ENCODE assay signal across 8 mouse cellular contexts in the genomic region with DNA sequence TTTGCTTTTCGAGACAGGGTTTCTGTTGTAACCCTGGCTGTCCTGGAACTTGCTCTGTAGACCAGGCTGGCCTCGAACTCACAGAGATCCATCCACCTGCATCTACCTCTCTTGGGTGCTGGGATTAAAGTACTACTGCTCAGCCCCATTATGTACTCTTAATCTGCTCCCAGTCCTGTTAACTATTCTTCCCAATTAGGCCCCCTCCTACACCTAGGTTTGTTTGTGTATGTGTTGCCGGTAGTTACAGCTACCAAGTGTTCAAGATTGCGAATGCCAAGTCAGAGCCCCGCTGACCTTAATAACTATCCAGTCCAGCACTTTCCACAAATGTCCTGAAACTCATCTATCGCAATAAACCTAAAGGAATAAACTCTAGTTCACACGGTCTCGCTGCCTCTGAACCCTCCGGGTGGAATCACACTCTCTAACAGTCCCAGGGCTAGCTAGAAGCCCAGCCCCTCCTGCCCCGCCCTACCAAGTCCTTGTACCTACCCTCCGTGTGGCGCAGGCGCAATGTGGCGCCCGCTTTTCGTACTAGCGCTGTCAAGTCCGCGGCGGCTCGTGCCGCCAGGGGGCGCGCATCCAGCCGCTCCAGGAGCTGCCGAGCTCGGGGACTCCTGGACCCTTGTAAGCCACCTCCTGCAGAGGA. TPM values are rescaled to one million over a fixed set of nuclear protein-coding genes. Genes with fewer than 3 reads are reported as not detected.
DNase-seq lines count a peak whose midpoint lies in the region; ATAC-seq and TF ChIP-seq lines count a peak whose summit lies in the region.

No protein-coding gene starts in this region.

- peak; percentile 64 for TF ChIP-seq POLR2A in heart, adult 2 months (IDR thresholded peaks at IDR 0.05; ENCODE audit: insufficient read depth, low read depth, low read length)
- TF ChIP-seq POLR2A in kidney, adult 2 months (IDR thresholded peaks at IDR 0.05; ENCODE audit: low read depth, low read length) = no peak

- no peak overlapping the region for H3K27ac ChIP-seq in embryonic facial prominence, embryonic 13.5 days
- H3K27ac ChIP-seq in heart, adult 2 months = peak overlapping the region; percentile 80
- peak overlapping the region; percentile 81; the same call in 1 of the 2 replicates for H3K27ac ChIP-seq in kidney, adult 2 months (ENCODE audit: insufficient read depth, low read depth, low read length)
- no peak overlapping the region for H3K27ac ChIP-seq in limb, embryonic 12.5 days
- H3K27ac ChIP-seq in midbrain, embryonic 14.5 days (replicated peaks; ENCODE audit: low read depth, low read length) = no peak overlapping the region

- 0 out of 2 replicates have a peak overlapping the region, but pooled peaks have one; percentile 49 for H3K9ac ChIP-seq in embryonic facial prominence, embryonic 13.5 days
- peak overlapping the region; percentile 78 for H3K9ac ChIP-seq in heart, adult 2 months (ENCODE audit: low read depth, low read length)
- no peak overlapping the region for H3K9ac ChIP-seq in limb, embryonic 12.5 days (replicated peaks)
- no peak overlapping the region for H3K9ac ChIP-seq in midbrain, embryonic 14.5 days (replicated peaks; ENCODE audit: low read length)

- 20% methylated on average over 27 of the region's 27 CpGs for WGBS in embryonic facial prominence, embryonic 13.5 days
- 14% methylated on average over 27 of the region's 27 CpGs for WGBS in heart, adult 2 months
- WGBS in kidney, adult 2 months = 10% methylated on average over 15 of the region's 27 CpGs
- 18% methylated on average over 27 of the region's 27 CpGs for WGBS in limb, embryonic 12.5 days
- WGBS in midbrain, embryonic 14.5 days = 20% methylated on average over 27 of the region's 27 CpGs

- 0 out of 2 replicates have a peak, but pooled peaks have one; percentile 50 for TF ChIP-seq EP300 in heart, adult 2 months (IDR thresholded peaks at IDR 0.05; ENCODE audit: insufficient read depth, low read depth, low read length)

- peak; percentile 94 for TF ChIP-seq CTCF in heart, adult 2 months (IDR thresholded peaks at IDR 0.05)
- peak; percentile 65 for TF ChIP-seq CTCF in kidney, adult 2 months (conservative IDR thresholded peaks at IDR 0.05; ENCODE audit: insufficient read depth, insufficient read length, low read depth, low read length)

- peak; percentile 83 for ATAC-seq in embryonic facial prominence, embryonic 13.5 days (ENCODE audit: insufficient number of reproducible peaks, insufficient read depth, low FRiP score, low TSS enrichment, low read depth)
- ATAC-seq in limb, embryonic 12.5 days (ENCODE audit: insufficient number of reproducible peaks, insufficient read depth, low FRiP score, low TSS enrichment, low read depth) = peak; percentile 92
- peak; percentile 90 for ATAC-seq in midbrain, embryonic 14.5 days (ENCODE audit: low FRiP score, low TSS enrichment)

- no peaks in the 10 kb centered on the region for H3K9me3 ChIP-seq in embryonic facial prominence, embryonic 13.5 days
- 0 out of 2 replicates have a peak, but pooled peaks cover 4% of the 10 kb centered on the region for H3K9me3 ChIP-seq in limb, embryonic 12.5 days
- no peaks in the 10 kb centered on the region for H3K9me3 ChIP-seq in midbrain, embryonic 14.5 days (ENCODE audit: control insufficient read depth, low read length)

- intact Hi-C loops in heart, adult 2 months (cut with DNase I) = loop anchor here (2.0 kb wide), 1 partner anchor 31 kb away; no protein-coding TSS in a partner anchor

- H3K4me2 ChIP-seq in embryonic facial prominence, embryonic 13.5 days = peak overlapping the region; percentile 54
- H3K4me2 ChIP-seq in limb, embryonic 12.5 days = peak overlapping the region; percentile 51
- H3K4me2 ChIP-seq in midbrain, embryonic 14.5 days (ENCODE audit: low read length) = peak overlapping the region; percentile 48

- peak overlapping the region; percentile 33 for H3K4me3 ChIP-seq in embryonic facial prominence, embryonic 13.5 days
- peak overlapping the region; percentile 53 for H3K4me3 ChIP-seq in heart, adult 2 months
- H3K4me3 ChIP-seq in kidney, adult 2 months (ENCODE audit: insufficient read depth, low read depth, low read length) = peak overlapping the region; percentile 49
- H3K4me3 ChIP-seq in limb, embryonic 12.5 days (replicated peaks) = peak overlapping the region; percentile 24
- H3K4me3 ChIP-seq in midbrain, embryonic 14.5 days (replicated peaks; ENCODE audit: low read depth, low read length) = no peak overlapping the region

- H3K79me2 ChIP-seq in heart, adult 2 months (replicated peaks; ENCODE audit: control insufficient read depth, insufficient read depth, low read length) = no peaks in the 10 kb centered on the region

- no peaks in the 10 kb centered on the region for H3K36me3 ChIP-seq in embryonic facial prominence, embryonic 13.5 days
- H3K36me3 ChIP-seq in heart, adult 2 months (ENCODE audit: control insufficient read depth, insufficient read depth, low read length) = no peaks in the 10 kb centered on the region
- no peaks in the 10 kb centered on the region for H3K36me3 ChIP-seq in kidney, adult 2 months (ENCODE audit: control insufficient read depth, insufficient read depth, low read length)
- no peaks in the 10 kb centered on the region for H3K36me3 ChIP-seq in limb, embryonic 12.5 days
- no peaks in the 10 kb centered on the region for H3K36me3 ChIP-seq in midbrain, embryonic 14.5 days (ENCODE audit: control insufficient read depth, insufficient read depth, low read length)

- H3K27me3 ChIP-seq in embryonic facial prominence, embryonic 13.5 days = no peaks in the 10 kb centered on the region
- H3K27me3 ChIP-seq in heart, adult 2 months (ENCODE audit: control insufficient read depth, insufficient read depth, low read length) = no peaks in the 10 kb centered on the region
- no peaks in the 10 kb centered on the region for H3K27me3 ChIP-seq in kidney, adult 2 months (replicated peaks; ENCODE audit: control insufficient read depth, insufficient read depth, low read length)
- H3K27me3 ChIP-seq in limb, embryonic 12.5 days = no peaks in the 10 kb centered on the region
- H3K27me3 ChIP-seq in midbrain, embryonic 14.5 days (ENCODE audit: control insufficient read depth, insufficient read depth, low read length) = no peaks in the 10 kb centered on the region

- peak; percentile 90 for DNase-seq in 3T3-L1 (ENCODE audit: low read depth, low spot score)
- DNase-seq in adrenal gland, postnatal 36 days = peak; percentile 91 to 94
- peak; percentile 91 to 93 for DNase-seq in heart, adult 2 months
- peak; percentile 96 for DNase-seq in kidney, adult 2 months
- peak; percentile 93 for DNase-seq in midbrain, embryonic 14.5 days
- DNase-seq in spleen, adult 12 weeks (ENCODE audit: low spot score) = peak; percentile 77

- no peaks in the 10 kb centered on the region for H3K4me1 ChIP-seq in embryonic facial prominence, embryonic 13.5 days
- H3K4me1 ChIP-seq in heart, adult 2 months (ENCODE audit: control insufficient read depth, insufficient read depth, low read length) = no peaks in the 10 kb centered on the region
- H3K4me1 ChIP-seq in kidney, adult 2 months (ENCODE audit: control insufficient read depth, insufficient read depth, low read length) = no peaks in the 10 kb centered on the region
- H3K4me1 ChIP-seq in limb, embryonic 12.5 days (replicated peaks) = no peaks in the 10 kb centered on the region
- no peaks in the 10 kb centered on the region for H3K4me1 ChIP-seq in midbrain, embryonic 14.5 days (ENCODE audit: control insufficient read depth, insufficient read depth, low read length)

RNA-seq across cellular contexts. Expression of gene Magix, which starts 1.5 kb away (rescaled TPM):
- under 1 TPM; 0.66 to 0.89 TPM for total RNA-seq in adrenal gland, postnatal 36 days (2021)
- 0.66 TPM in 1 of 2 replicates, not detected in the other for polyA plus RNA-seq in embryonic facial prominence, embryonic 13.5 days (2015; fragmentation: Nextera tagmentation; extraction: Ambion mirVana)
- total RNA-seq in heart, adult 2 months (2021) = 10 to 100 TPM; 23.1 to 32.5 TPM
- polyA plus RNA-seq in heart, adult 2 months (2012; rRNA removed) = 37.5 and 44.5 TPM in 2 replicates
- 17.4 and 22.1 TPM in 2 replicates for polyA plus RNA-seq in kidney, adult 2 months (2012; rRNA removed)
- polyA plus RNA-seq in limb, embryonic 12.5 days (2016; fragmentation: Nextera tagmentation; extraction: Ambion mirVana) = 0.31 TPM in 1 of 2 replicates, not detected in the other
- 0.16 TPM in 2 replicates for polyA plus RNA-seq in midbrain, embryonic 14.5 days (2014; fragmentation: Nextera tagmentation; extraction: Ambion mirVana)

RNA-seq across cellular contexts. Expression of gene Plp2, which starts 8.3 kb away (rescaled TPM):
- total RNA-seq in adrenal gland, postnatal 36 days (2021) = 10 to 100 TPM; 73.8 to 80.2 TPM
- polyA plus RNA-seq in embryonic facial prominence, embryonic 13.5 days (2015; fragmentation: Nextera tagmentation; extraction: Ambion mirVana) = 100 and 115 TPM in 2 replicates
- 10 to 100 TPM; 40.3 to 56.3 TPM for total RNA-seq in heart, adult 2 months (2021)
- polyA plus RNA-seq in heart, adult 2 months (2012; rRNA removed) = 118 and 159 TPM in 2 replicates
- 72.2 and 74.1 TPM in 2 replicates for polyA plus RNA-seq in kidney, adult 2 months (2012; rRNA removed)
- polyA plus RNA-seq in limb, embryonic 12.5 days (2016; fragmentation: Nextera tagmentation; extraction: Ambion mirVana) = 68.9 and 76.6 TPM in 2 replicates
- polyA plus RNA-seq in midbrain, embryonic 14.5 days (2014; fragmentation: Nextera tagmentation; extraction: Ambion mirVana) = 11.2 and 22.4 TPM in 2 replicates

RNA-seq across cellular contexts. Expression of gene Gpkow, which starts 17.4 kb away (rescaled TPM):
- total RNA-seq in adrenal gland, postnatal 36 days (2021) = 10 to 100 TPM; 49.7 to 66.9 TPM
- polyA plus RNA-seq in embryonic facial prominence, embryonic 13.5 days (2015; fragmentation: Nextera tagmentation; extraction: Ambion mirVana) = 37.2 and 40.6 TPM in 2 replicates
- 10 to 100 TPM; 18.0 to 19.3 TPM for total RNA-seq in heart, adult 2 months (2021)
- polyA plus RNA-seq in heart, adult 2 months (2012; rRNA removed) = 7.1 and 11.4 TPM in 2 replicates
- 8.2 and 10.9 TPM in 2 replicates for polyA plus RNA-seq in kidney, adult 2 months (2012; rRNA removed)
- polyA plus RNA-seq in limb, embryonic 12.5 days (2016; fragmentation: Nextera tagmentation; extraction: Ambion mirVana) = 42.9 and 43.2 TPM in 2 replicates
- polyA plus RNA-seq in midbrain, embryonic 14.5 days (2014; fragmentation: Nextera tagmentation; extraction: Ambion mirVana) = 39.3 and 53.8 TPM in 2 replicates

RNA-seq across cellular contexts. Expression of gene Prickle3, which starts 22.5 kb away (rescaled TPM):
- total RNA-seq in adrenal gland, postnatal 36 days (2021) = 10 to 100 TPM in 1 of 2 experiments, 1 to 10 TPM in 1; 7.7 to 11.9 TPM
- polyA plus RNA-seq in embryonic facial prominence, embryonic 13.5 days (2015; fragmentation: Nextera tagmentation; extraction: Ambion mirVana) = 9.9 and 11.8 TPM in 2 replicates
- total RNA-seq in heart, adult 2 months (2021) = 10 to 100 TPM; 16.8 to 25.2 TPM
- polyA plus RNA-seq in heart, adult 2 months (2012; rRNA removed) = 21.5 and 27.8 TPM in 2 replicates
- polyA plus RNA-seq in kidney, adult 2 months (2012; rRNA removed) = 8.9 and 9.2 TPM in 2 replicates
- 7.2 and 7.4 TPM in 2 replicates for polyA plus RNA-seq in limb, embryonic 12.5 days (2016; fragmentation: Nextera tagmentation; extraction: Ambion mirVana)
- polyA plus RNA-seq in midbrain, embryonic 14.5 days (2014; fragmentation: Nextera tagmentation; extraction: Ambion mirVana) = 0.89 and 1.4 TPM in 2 replicates

RNA-seq across cellular contexts. Expression of gene Wdr45, which starts 34.6 kb away (rescaled TPM):
- 10 to 100 TPM; 48.7 to 67.5 TPM for total RNA-seq in adrenal gland, postnatal 36 days (2021)
- polyA plus RNA-seq in embryonic facial prominence, embryonic 13.5 days (2015; fragmentation: Nextera tagmentation; extraction: Ambion mirVana) = 37.7 and 40.1 TPM in 2 replicates
- total RNA-seq in heart, adult 2 months (2021) = 10 to 100 TPM; 41.3 to 42.5 TPM
- 48.3 and 57.9 TPM in 2 replicates for polyA plus RNA-seq in heart, adult 2 months (2012; rRNA removed)
- 73.1 and 76.9 TPM in 2 replicates for polyA plus RNA-seq in kidney, adult 2 months (2012; rRNA removed)
- polyA plus RNA-seq in limb, embryonic 12.5 days (2016; fragmentation: Nextera tagmentation; extraction: Ambion mirVana) = 27.5 and 29.1 TPM in 2 replicates
- polyA plus RNA-seq in midbrain, embryonic 14.5 days (2014; fragmentation: Nextera tagmentation; extraction: Ambion mirVana) = 23.9 and 29.5 TPM in 2 replicates

Comparison
In these comparisons a context has a peak if more than half of its experiments do, and no peak if none do; other contexts are left out.
1. H3K27ac ChIP-seq: peak in heart, adult 2 months (single experiment) and kidney, adult 2 months (single experiment); none in embryonic facial prominence, embryonic 13.5 days (single experiment), limb, embryonic 12.5 days (single experiment) and midbrain, embryonic 14.5 days (single experiment).
2. H3K9ac ChIP-seq: peak in embryonic facial prominence, embryonic 13.5 days (single experiment) and heart, adult 2 months (single experiment); none in limb, embryonic 12.5 days (single experiment) and midbrain, embryonic 14.5 days (single experiment).
3. RNA of gene Magix, which starts 1.5 kb away (polyA plus RNA-seq): 37.5 to 44.5 TPM in heart, adult 2 months and 17.4 to 22.1 TPM in kidney, adult 2 months; 0.16 TPM in midbrain, embryonic 14.5 days, 0.66 TPM in embryonic facial prominence, embryonic 13.5 days and 0.31 TPM in limb, embryonic 12.5 days; every median in the first group is over 10 times any median in the second.
4. Peak in every context shown above with its lines, with median percentiles within 50 percentile points of each other: DNase-seq, ATAC-seq and H3K4me2 ChIP-seq.